Mouse (Mus musculus) small intestine, adult 2 months (tissue): ENCODE measurements at regions not wholly inside any gene's neighbourhood (a gene's known extent, or its start where the extent isn't known, plus 50 kb on each side); places are given as distances from the start of the nearest gene placed in this dataset.

ENCODE experiments used
- H3K27ac ChIP-seq: fragments of 200-500 bp; 2 replicates; pipeline ENCODE4 v1.5.1; 2012; ENCODE audit warnings: low read depth, low read length, control low read depth, inconsistent platforms; ENCODE audit not compliant: insufficient read depth
- H3K27me3 ChIP-seq: fragments of 200-500 bp; 2 replicates; pipeline ENCODE4 v1.6.1; 2012; ENCODE audit warnings: mild to moderate bottlenecking, moderate library complexity, low read length, inconsistent platforms; ENCODE audit not compliant: control insufficient read depth, insufficient read depth
- H3K36me3 ChIP-seq: fragments of 200-500 bp; 2 replicates; pipeline ENCODE4 v1.6.1; 2012; ENCODE audit warnings: mild to moderate bottlenecking, low read length, control low read depth, inconsistent platforms; ENCODE audit not compliant: control insufficient read depth, insufficient read depth
- H3K4me1 ChIP-seq: fragments of 200-500 bp; 2 replicates; pipeline ENCODE4 v1.6.1; 2012; ENCODE audit warnings: low read length, inconsistent platforms, mixed read lengths; ENCODE audit not compliant: control insufficient read depth, insufficient read depth, insufficient read length
- H3K4me3 ChIP-seq: fragments of 200-500 bp; 2 replicates; pipeline ENCODE4 v1.5.1; 2012; ENCODE audit warnings: low read depth, mild to moderate bottlenecking, control low read depth, inconsistent platforms, low read length, moderate library complexity
- CTCF ChIP-seq: fragments of 200-500 bp; IDR thresholded peaks from 2 replicates; pipeline ENCODE4 v1.5.1; 2012; ENCODE audit warnings: low read depth, mild to moderate bottlenecking, control low read depth, inconsistent platforms, low read length, moderate library complexity, mixed read lengths; ENCODE audit not compliant: insufficient replicate concordance, insufficient read length; ENCODE audit errors: extremely low read depth
- POLR2A ChIP-seq: fragments of 200-500 bp; IDR thresholded peaks from 2 replicates; pipeline ENCODE4 v1.6.1; 2012; ENCODE audit warnings: low read depth, mild to moderate bottlenecking, control low read depth, inconsistent platforms, low read length, moderate library complexity
- WGBS: fragments of 180-500 bp; shearing (Covaris S2); methylation state at CpG from one replicate; pipeline ENCODE4 v1.1.7; 2018; 5-methylcytosine and 5-hydroxymethylcytosine counted together

- H3K4me1 ChIP-seq = no peaks in the 10 kb centered on the region
- H3K4me3 ChIP-seq = no peak overlapping the region
- no peaks in the 10 kb centered on the region for H3K36me3 ChIP-seq
- no peak overlapping the region for H3K27ac ChIP-seq
- no peak for TF ChIP-seq POLR2A
- no peak for TF ChIP-seq CTCF
- 54% methylated on average over 4 of the region's 4 CpGs for WGBS
- H3K27me3 ChIP-seq = no peaks in the 10 kb centered on the region
These were observed 476.9 kb downstream of the Arl4a start for GRCm38 (mm10) chr12:39560734-39561446.

GRCm38 (mm10) chr12:39558491-39558890 lies 479.3 kb downstream of the Arl4a start:
- Histone ChIP-seq H3K27ac (no peak overlapping the region), H3K4me3 (no peak overlapping the region), H3K27me3 (no peaks in the 10 kb centered on the region), H3K4me1 (no peaks in the 10 kb centered on the region), H3K36me3 (no peaks in the 10 kb centered on the region)
- 97% methylated on average over 3 of the region's 3 CpGs for WGBS
- TF ChIP-seq CTCF (no peak), POLR2A (no peak)

- WGBS = 78% methylated on average over 2 of the region's 2 CpGs
- no peak overlapping the region for H3K4me3 ChIP-seq
- H3K27me3 ChIP-seq = no peaks in the 10 kb centered on the region
- H3K36me3 ChIP-seq = no peaks in the 10 kb centered on the region
- no peak overlapping the region for H3K27ac ChIP-seq
- TF ChIP-seq POLR2A (no peak), CTCF (no peak)
- no peaks in the 10 kb centered on the region for H3K4me1 ChIP-seq
These were observed 501.5 kb downstream of the Arl4a start for GRCm38 (mm10) chr12:39536326-39536725.

- WGBS = 66% methylated on average over 3 of the region's 4 CpGs
- no peaks in the 10 kb centered on the region for H3K4me1 ChIP-seq
- no peaks in the 10 kb centered on the region for H3K36me3 ChIP-seq
- H3K27ac ChIP-seq = no peak overlapping the region
- TF ChIP-seq CTCF (no peak), POLR2A (no peak)
- no peaks in the 10 kb centered on the region for H3K27me3 ChIP-seq
- H3K4me3 ChIP-seq = no peak overlapping the region
These were observed 509.7 kb downstream of the Arl4a start for GRCm38 (mm10) chr12:39528121-39528520.

- Histone ChIP-seq H3K27me3 (no peaks in the 10 kb centered on the region), H3K4me1 (no peaks in the 10 kb centered on the region), H3K4me3 (no peak overlapping the region), H3K36me3 (no peaks in the 10 kb centered on the region), H3K27ac (no peak overlapping the region)
- 82% methylated on average over 3 of the region's 3 CpGs for WGBS
- TF ChIP-seq POLR2A (no peak), CTCF (no peak)
These were observed 510.6 kb downstream of the Arl4a start for GRCm38 (mm10) chr12:39527216-39527600.

- no peaks in the 10 kb centered on the region for H3K36me3 ChIP-seq
- 74% methylated on average over 6 of the region's 6 CpGs for WGBS
- H3K27ac ChIP-seq = no peak overlapping the region
- no peaks in the 10 kb centered on the region for H3K27me3 ChIP-seq
- no peak overlapping the region for H3K4me3 ChIP-seq
- TF ChIP-seq CTCF = no peak
- no peak for TF ChIP-seq POLR2A
- H3K4me1 ChIP-seq = no peaks in the 10 kb centered on the region
These were observed 511.1 kb downstream of the Arl4a start for GRCm38 (mm10) chr12:39526535-39527215.

GRCm38 (mm10) chr12:39515690-39516089 lies 522.1 kb downstream of the Arl4a start:
- Histone ChIP-seq H3K27ac (no peak overlapping the region), H3K27me3 (no peaks in the 10 kb centered on the region), H3K36me3 (no peaks in the 10 kb centered on the region), H3K4me1 (no peaks in the 10 kb centered on the region), H3K4me3 (no peak overlapping the region)
- WGBS = 76% methylated on average over 4 of the region's 4 CpGs
- TF ChIP-seq POLR2A = no peak
- no peak for TF ChIP-seq CTCF
